Mouse (Mus musculus) liver, embryonic 12.5 days (tissue): Measurements from ENCODE around the gene Ruvbl2. TPM values are rescaled to one million over a fixed set of nuclear protein-coding genes. Genes with fewer than 3 reads are reported as not detected.
"Not testable (repeated sequence)": the region's sequence is repeated elsewhere in the genome, so short reads cannot be mapped to it uniquely, and the experiment has no call there.

Source experiments
- ATAC-seq: fragments of 200-750 bp; cut with Nextera tagmentation; 2 replicates; pipeline ENCODE4 v1.8.0; 2017; ENCODE audit warnings: moderate number of reproducible peaks, mild to moderate bottlenecking, moderate library complexity
- H3K27ac ChIP-seq: fragments of 300-500 bp; sonication (generic); 2 replicates; pipeline ENCODE4 v1.5.1; 2016; ENCODE audit warnings: mild to moderate bottlenecking
- H3K27me3 ChIP-seq: fragments of 300-500 bp; sonication (generic); replicated peaks from 2 replicates; pipeline ENCODE4 v1.6.1; 2016; ENCODE audit warnings: mild to moderate bottlenecking, moderate library complexity
- H3K36me3 ChIP-seq: fragments of 300-500 bp; sonication (generic); 2 replicates; pipeline ENCODE4 v1.6.1; 2016; ENCODE audit warnings: mild to moderate bottlenecking, moderate library complexity
- H3K4me1 ChIP-seq: fragments of 300-500 bp; sonication (generic); 2 replicates; pipeline ENCODE4 v1.6.1; 2016
- H3K4me2 ChIP-seq: fragments of 300-500 bp; sonication (generic); 2 replicates; pipeline ENCODE4 v1.6.1; 2016; ENCODE audit warnings: mild to moderate bottlenecking, moderate library complexity
- H3K4me3 ChIP-seq: fragments of 300-500 bp; sonication (generic); 2 replicates; pipeline ENCODE4 v1.5.1; 2016; ENCODE audit warnings: mild to moderate bottlenecking, moderate library complexity
- H3K9ac ChIP-seq: fragments of 300-500 bp; sonication (generic); 2 replicates; pipeline ENCODE4 v1.6.1; 2016; ENCODE audit warnings: mild to moderate bottlenecking, moderate library complexity
- H3K9me3 ChIP-seq: fragments of 300-500 bp; sonication (generic); replicated peaks from 2 replicates; pipeline ENCODE4 v1.6.1; 2016; ENCODE audit warnings: mild to moderate bottlenecking, moderate library complexity
- WGBS: fragments of 180-500 bp; shearing (Covaris S2); methylation state at CpG from one replicate; pipeline ENCODE4 v1.1.7; 2016; ENCODE audit not compliant: insufficient replicate concordance; 5-methylcytosine and 5-hydroxymethylcytosine counted together
- polyA plus RNA-seq: library from polyadenylated mRNA; unstranded; fragments of >200 nt; fragmentation: Nextera tagmentation; extraction: Ambion mirVana; gene quantifications from 2 replicates; pipeline ENCODE4 v1.2.1, GENCODE M21; 2016

Ruvbl2 gene
- polyA plus RNA-seq, 1 experiment from 2014 or later: 141 TPM

DNA sequence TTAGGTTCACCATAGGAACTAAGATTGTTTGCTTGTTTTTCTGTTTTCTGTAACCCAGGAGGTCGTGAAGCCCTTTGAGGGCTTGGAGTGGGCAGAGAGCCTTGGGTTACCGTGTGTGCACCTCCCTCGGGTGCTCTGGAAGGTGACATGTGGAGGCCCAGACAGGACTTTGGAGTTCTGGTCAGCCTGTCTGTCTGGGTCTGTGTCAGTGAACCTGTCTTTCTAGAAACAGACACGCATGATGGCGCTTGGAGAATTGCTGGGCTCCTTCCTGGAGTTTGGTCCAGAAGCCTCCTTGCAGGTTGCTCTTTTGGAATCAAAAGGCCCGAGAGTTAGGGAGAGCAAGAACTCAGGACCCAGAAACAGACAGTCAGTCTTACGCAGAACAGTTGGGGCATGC, 22.5 kb upstream of the Ruvbl2 start:
- Histone ChIP-seq H3K9ac (peak overlapping the region; percentile 93), H3K27ac (peak overlapping the region; percentile 99), H3K36me3 (peaks cover 68% of the 10 kb centered on the region), H3K27me3 (no peaks in the 10 kb centered on the region), H3K9me3 (no peaks in the 10 kb centered on the region), H3K4me1 (peaks cover 69% of the 10 kb centered on the region), H3K4me3 (peak overlapping the region; percentile 87), H3K4me2 (peak overlapping the region; percentile 88)
- ATAC-seq: no peak
- WGBS: 38% methylated on average over 7 of the region's 7 CpGs

DNA sequence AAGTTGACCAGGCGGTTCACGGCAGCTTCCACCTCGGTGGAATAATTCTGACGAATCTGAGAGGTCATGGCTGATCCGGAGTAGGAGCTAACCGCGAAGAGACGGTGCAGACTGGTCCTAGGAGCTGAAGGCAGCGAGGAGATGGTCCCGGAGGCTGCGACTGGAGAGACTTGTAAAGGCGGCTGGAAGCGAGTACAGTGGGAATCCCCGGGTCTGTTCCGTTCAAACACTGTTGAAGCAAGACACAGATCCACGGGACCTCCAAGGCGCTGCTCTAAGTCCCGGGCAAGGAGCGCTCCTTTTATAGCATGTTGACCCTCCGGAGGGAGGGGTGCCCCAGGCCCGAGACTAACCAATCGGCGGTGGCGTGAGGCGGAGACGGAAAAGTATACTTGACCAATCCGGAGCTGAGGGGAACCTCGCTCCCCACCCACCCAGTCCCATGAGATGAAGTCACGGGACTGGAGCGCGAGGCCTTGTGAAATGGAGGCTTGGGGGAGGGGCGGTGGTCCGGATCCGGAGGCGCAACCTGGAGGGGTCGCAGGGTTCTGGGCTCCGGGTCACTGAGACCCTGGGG, 21.8 kb upstream of the Ruvbl2 start, which contains the start of gene Ftl1:
Ftl1 (minus strand) TSS at position 321 of the 577 bp plus-strand sequence.
- under 1% methylated on average over 36 of the region's 37 CpGs for WGBS
- peak; percentile 88 for ATAC-seq
- not testable (repeated sequence) for H3K27me3 ChIP-seq, H3K9me3 ChIP-seq
- Histone ChIP-seq H3K9ac (peak within 1 kb of the TSS; percentile 93), H3K36me3 (peaks cover 68% of the 10 kb centered on the region), H3K4me2 (peak within 1 kb of the TSS; percentile 88), H3K4me3 (peak within 1 kb of the TSS; percentile 87), H3K4me1 (peaks cover 61% of the 10 kb centered on the region), H3K27ac (peak within 1 kb of the TSS; percentile 99)

DNA sequence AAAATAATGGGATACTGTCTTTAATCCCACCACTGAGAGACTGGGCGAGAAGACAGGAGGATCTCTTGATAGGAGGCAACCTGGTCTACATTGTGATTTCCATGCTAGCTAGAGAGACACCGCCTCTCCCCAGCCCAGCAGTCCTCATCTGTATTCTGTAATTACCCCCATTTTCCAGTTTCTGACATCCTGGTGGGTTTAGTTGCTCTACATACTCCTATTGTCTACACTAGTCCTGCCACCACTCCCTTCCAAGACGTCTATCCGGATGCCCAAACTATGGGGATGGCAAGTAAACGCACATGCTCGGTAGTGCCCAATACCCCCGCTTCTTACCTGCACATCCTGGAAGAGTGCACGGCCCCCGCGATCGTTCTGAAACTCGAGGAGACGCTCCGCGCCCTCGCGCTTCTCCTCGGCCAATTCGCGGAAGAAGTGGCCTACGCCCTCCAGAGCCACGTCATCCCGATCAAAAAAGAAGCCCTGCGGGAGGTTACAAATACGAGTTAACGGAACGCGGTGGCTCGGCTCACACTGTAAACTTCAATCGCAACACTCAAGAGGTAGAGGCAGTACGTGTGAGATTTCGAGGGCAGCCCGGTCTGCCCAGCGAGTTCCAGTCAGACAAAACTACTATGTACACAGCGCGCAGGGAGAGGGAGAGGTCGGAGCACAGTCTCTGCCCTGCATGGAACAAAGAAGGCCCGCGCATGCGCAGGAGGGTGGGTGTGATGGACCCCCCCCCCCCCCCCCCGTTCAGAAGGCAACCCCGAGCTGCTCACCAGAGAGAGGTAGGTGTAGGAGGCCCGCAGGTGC, 21.1 kb upstream of the Ruvbl2 start:
- H3K9me3 ChIP-seq: no peaks in the 10 kb centered on the region
- WGBS: under 1% methylated on average over 43 of the region's 43 CpGs

DNA sequence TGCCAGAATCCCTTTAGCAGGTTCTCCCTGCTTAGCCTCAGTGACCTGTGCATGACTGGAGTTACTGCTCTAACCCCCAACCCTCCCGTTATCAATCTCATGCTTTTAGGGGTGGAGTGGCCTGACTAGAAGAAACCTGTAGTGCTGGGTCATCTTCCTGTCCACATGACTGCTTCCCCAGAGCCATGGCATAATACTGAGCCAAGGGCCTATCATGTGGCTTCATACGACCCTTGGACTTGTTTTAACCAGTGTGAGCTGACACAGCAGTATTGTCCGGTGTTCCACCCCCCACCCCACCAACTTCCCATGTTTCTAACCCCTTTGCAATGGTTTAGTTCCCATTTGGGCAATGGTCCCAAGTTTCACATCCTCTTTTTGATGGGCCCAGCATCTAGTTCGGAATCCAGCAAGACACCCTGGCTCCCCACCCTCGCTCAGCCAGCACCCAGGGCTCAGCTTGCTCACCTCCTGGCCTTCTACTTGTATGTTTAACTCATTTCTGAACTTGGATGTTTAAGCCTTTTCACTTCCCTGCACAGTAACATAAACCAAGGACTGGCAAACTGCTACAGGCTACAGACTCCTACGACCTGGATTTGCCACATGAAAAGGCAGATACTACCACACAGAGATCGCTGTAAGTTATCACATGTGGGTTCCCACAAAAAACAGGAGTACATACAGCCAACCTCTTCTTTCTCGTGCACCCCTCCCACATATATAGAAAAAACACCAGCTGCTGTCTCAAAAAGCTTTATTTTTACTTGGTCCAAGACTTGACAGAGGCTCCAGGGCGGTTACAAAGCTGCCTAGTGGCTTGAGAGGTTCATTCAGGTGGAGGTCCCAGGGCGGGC, 19.5 kb upstream of the Ruvbl2 start:
- Histone ChIP-seq H3K9ac (peak overlapping the region; percentile 93), H3K9me3 (no peaks in the 10 kb centered on the region), H3K36me3 (peaks cover 60% of the 10 kb centered on the region), H3K4me2 (peak overlapping the region; percentile 88), H3K27me3 (no peaks in the 10 kb centered on the region), H3K4me1 (peaks cover 50% of the 10 kb centered on the region), H3K4me3 (peak overlapping the region; percentile 87), H3K27ac (peak overlapping the region; percentile 96)
- WGBS: 37% methylated on average over 9 of the region's 10 CpGs
- peak; percentile 25 for ATAC-seq

More for the DNA sequence above, 21.1 kb upstream of the Ruvbl2 start:
- peaks cover 59% of the 10 kb centered on the region for H3K4me1 ChIP-seq
- peak overlapping the region; percentile 87 for H3K4me3 ChIP-seq
- H3K4me2 ChIP-seq: peak overlapping the region; percentile 88
- peak; percentile 24 for ATAC-seq
- H3K36me3 ChIP-seq: peaks cover 68% of the 10 kb centered on the region
- H3K9ac ChIP-seq: peak overlapping the region; percentile 93
- no peaks in the 10 kb centered on the region for H3K27me3 ChIP-seq
- H3K27ac ChIP-seq: peak overlapping the region; percentile 96

DNA sequence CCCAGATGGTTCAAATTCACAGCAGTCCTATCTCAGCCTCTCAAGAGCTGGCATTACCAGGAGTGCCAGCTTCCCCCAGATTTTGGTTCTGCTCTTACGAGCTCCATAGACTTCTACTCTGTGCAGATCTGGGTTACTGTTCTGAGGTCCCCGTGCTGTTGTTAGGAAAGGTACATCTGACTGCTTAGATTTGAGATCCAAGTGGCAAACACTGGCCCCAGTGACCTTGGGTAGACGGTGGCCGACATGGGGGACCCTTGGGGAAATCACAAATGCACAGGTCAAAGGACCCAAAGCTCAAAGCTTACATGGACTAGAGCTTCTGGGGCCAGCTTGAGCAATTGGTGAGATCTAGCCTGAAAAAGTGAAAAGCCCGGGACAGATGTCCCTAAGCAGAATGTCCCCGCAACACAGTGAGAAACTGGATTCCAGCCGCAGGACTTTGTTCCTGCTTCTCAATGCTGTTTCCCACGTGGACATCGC, 18.9 kb upstream of the Ruvbl2 start:
- no peak for ATAC-seq
- peak overlapping the region; percentile 96 for H3K27ac ChIP-seq
- H3K9me3 ChIP-seq: no peaks in the 10 kb centered on the region
- peaks cover 47% of the 10 kb centered on the region for H3K4me1 ChIP-seq
- WGBS: 48% methylated on average over 9 of the region's 9 CpGs
- H3K36me3 ChIP-seq: peaks cover 53% of the 10 kb centered on the region
- peak overlapping the region; percentile 88 for H3K4me2 ChIP-seq
- peak overlapping the region; percentile 93; the same call in 1 of the 2 replicates for H3K9ac ChIP-seq
- no peaks in the 10 kb centered on the region for H3K27me3 ChIP-seq
- H3K4me3 ChIP-seq: peak overlapping the region; percentile 87

DNA sequence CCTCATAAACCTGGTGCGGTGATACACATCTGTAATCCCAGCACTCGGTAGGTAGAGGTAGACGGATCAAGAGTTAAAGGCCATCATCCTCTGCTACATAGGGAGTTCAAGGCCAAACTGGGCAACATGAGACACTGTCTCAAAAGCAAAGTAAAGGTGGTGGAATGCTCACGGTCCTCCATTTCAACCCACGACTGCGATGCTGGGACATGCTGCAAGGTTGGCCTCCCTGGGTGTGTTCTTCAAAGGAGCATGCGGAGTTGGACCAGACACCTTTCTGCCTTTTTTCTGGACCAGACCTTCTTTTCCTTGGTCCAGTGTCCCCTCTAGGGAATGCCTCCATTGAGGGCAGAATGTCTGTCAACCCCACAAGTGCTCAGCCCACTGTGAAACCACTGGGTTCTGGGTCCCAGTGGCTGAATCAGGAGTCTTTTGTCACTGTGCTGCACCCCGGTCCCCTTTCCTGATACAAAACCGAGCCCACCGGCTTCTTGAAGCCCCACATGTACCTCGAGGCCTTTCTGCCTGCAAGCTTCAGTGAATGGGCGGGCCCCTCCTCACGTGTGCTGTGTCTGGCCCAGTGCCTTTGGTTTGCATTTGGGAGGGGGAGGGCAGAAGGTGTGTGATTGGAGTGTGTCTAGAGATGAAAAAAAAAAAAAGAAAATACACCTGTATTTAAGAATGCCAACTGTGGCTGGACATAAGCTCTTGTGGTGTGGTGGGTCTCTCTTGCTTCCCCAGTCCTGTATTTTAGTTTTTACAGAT, 18.2 kb upstream of the Ruvbl2 start:
- WGBS: 77% methylated on average over 13 of the region's 13 CpGs
- Histone ChIP-seq H3K4me3 (no peak overlapping the region), H3K4me2 (0 out of 2 replicates have a peak overlapping the region, but pooled peaks have one; percentile 88), H3K27ac (peak overlapping the region; percentile 96), H3K36me3 (peaks cover 50% of the 10 kb centered on the region), H3K9me3 (no peaks in the 10 kb centered on the region), H3K27me3 (no peaks in the 10 kb centered on the region), H3K4me1 (peaks cover 47% of the 10 kb centered on the region), H3K9ac (no peak overlapping the region)
- ATAC-seq: no peak

DNA sequence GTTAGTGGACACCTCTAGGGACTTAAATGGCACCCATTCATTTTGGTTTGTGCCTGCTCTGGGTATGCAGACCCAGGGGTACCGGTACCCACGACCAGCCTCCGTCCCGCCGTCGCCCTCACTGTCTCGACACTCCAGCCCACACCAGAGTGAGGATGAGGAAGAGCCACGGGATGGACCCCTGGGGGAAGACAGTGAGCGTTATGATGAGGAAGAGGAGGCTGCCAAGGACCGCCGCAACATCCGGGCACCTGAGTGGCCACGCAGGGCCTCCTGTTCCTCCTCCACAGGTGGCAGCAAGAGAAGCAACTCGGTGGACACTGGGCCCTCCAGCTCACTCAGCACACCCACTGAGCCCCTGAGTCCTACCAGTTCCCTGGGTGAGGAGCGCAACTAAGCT, 17.1 kb upstream of the Ruvbl2 start:
- peaks cover 46% of the 10 kb centered on the region for H3K36me3 ChIP-seq
- H3K27ac ChIP-seq: no peak overlapping the region
- no peak for ATAC-seq
- WGBS: 89% methylated on average over 15 of the region's 15 CpGs
- no peak overlapping the region for H3K9ac ChIP-seq
- no peaks in the 10 kb centered on the region for H3K9me3 ChIP-seq
- no peak overlapping the region for H3K4me3 ChIP-seq
- no peaks in the 10 kb centered on the region for H3K27me3 ChIP-seq
- H3K4me2 ChIP-seq: no peak overlapping the region
- peaks cover 38% of the 10 kb centered on the region for H3K4me1 ChIP-seq

DNA sequence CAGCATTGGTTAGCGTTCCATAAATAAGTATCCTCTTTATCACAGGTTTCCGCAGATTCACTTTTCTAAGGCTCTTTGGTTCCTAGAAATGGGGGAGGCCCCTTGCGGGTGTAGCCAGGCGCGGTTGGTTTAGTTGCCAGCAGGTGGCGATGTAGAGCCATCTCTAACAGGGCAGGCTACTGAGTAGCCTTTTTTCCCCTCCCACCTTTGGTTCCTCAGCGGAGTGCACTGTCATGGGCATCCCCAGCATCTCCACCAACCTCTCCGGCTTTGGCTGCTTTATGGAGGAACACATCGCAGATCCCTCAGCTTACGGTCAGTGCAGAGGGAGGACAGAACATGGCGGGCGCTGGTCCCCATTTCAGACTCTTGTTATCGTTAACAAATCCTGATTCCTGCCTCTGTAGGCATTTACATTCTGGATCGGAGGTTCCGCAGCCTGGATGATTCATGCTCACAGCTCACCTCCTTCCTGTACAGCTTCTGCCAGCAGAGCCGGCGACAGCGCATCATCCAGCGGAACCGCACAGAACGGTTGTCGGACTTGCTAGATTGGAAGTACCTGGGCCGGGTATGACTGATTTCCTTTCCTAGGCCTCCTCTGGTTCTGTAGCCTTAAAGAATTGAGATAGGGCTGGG, 13.6 kb upstream of the Ruvbl2 start:
- Histone ChIP-seq H3K4me2 (peak overlapping the region; percentile 20), H3K4me3 (no peak overlapping the region), H3K9me3 (no peaks in the 10 kb centered on the region), H3K27me3 (no peaks in the 10 kb centered on the region), H3K27ac (0 out of 2 replicates have a peak overlapping the region, but pooled peaks have one; percentile 12), H3K36me3 (peaks cover 32% of the 10 kb centered on the region), H3K9ac (no peak overlapping the region), H3K4me1 (peaks cover 34% of the 10 kb centered on the region)
- 51% methylated on average over 23 of the region's 23 CpGs for WGBS
- ATAC-seq: peak; percentile 81

DNA sequence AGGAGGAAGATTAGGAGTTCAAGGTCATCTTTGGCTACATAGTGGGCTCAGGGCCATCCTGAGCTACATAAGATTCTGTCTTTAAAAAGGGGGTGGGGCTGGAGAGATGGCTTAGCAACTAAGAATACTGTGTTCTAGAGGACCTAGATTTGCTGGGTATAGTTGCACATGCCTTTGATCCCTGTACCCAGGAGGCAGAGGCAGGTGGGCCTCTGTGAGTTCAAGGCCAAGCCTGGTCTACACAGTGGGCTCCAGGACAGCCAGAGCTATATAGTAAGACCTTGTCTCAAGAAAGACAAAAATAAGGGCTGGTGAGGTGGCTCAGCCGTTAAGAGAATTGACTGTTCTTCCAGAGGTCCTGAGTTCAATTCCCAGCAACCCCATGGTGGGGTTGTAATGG, 12.1 kb upstream of the Ruvbl2 start:
- no peak overlapping the region for H3K9ac ChIP-seq
- no peak overlapping the region for H3K4me2 ChIP-seq
- no peak overlapping the region for H3K27ac ChIP-seq
- H3K27me3 ChIP-seq: no peaks in the 10 kb centered on the region
- no peak overlapping the region for H3K4me3 ChIP-seq
- peaks cover 30% of the 10 kb centered on the region for H3K4me1 ChIP-seq
- peaks cover 26% of the 10 kb centered on the region for H3K36me3 ChIP-seq
- WGBS: 72% methylated on average over 1 of the region's 1 CpGs
- no peak for ATAC-seq
- H3K9me3 ChIP-seq: no peaks in the 10 kb centered on the region

DNA sequence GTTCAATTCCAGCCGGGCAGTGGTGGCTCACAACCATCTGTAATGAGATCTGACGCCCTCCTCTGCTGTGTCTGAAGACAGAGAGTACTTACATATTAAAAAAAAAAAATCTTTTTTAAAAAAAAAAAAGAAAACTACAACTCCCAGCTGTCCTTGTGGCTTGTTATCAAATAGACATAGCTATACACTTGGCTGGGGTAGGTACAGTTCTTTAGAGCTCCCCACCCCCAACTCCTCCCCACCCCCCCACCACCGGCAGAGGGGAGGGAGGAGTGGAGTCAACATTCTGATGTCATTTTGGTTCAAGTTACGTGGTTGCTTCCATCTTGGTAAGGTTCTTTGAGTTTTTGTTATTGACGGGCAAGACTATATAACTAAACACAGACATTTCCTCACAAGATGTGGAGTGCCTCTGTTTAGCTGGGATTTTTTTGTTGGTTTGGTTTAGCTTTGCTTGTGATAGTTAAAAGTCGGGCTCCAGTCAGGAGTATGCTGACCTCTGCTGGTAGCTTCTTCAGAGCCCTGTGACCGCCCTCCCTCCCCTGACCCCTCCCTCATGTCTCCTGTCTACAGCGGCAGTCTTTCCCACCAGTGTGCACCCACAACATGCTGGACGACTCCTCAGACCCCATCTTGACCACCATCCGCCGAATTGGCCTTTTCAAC, 9.6 kb upstream of the Ruvbl2 start:
- peaks cover 37% of the 10 kb centered on the region for H3K4me1 ChIP-seq
- peak overlapping the region; percentile 37 for H3K4me3 ChIP-seq
- 20% methylated on average over 11 of the region's 11 CpGs for WGBS
- H3K4me2 ChIP-seq: peak overlapping the region; percentile 64
- H3K27ac ChIP-seq: peak overlapping the region; percentile 42; the same call in 1 of the 2 replicates
- ATAC-seq: peak; percentile 55
- H3K9ac ChIP-seq: peak overlapping the region; percentile 61
- H3K27me3 ChIP-seq: no peaks in the 10 kb centered on the region
- peaks cover 12% of the 10 kb centered on the region for H3K36me3 ChIP-seq
- H3K9me3 ChIP-seq: no peaks in the 10 kb centered on the region
